Mouse (Mus musculus) forebrain, embryonic 15.5 days (tissue): ENCODE results near the gene Ppp2r5c. TPM values are rescaled to one million over a fixed set of nuclear protein-coding genes. Genes with fewer than 3 reads are reported as not detected.

ENCODE experiments used
- ATAC-seq: fragments of 200-750 bp; cut with Nextera tagmentation; replicated peaks from 2 replicates; pipeline ENCODE4 v1.8.0; 2017; ENCODE audit warnings: mild to moderate bottlenecking, moderate TSS enrichment, moderate library complexity
- H3K27ac ChIP-seq: fragments of 300-500 bp; sonication (generic); replicated peaks from 2 replicates; pipeline ENCODE4 v1.5.1; 2015; ENCODE audit warnings: mild to moderate bottlenecking, inconsistent platforms
- H3K27me3 ChIP-seq: fragments of 300-500 bp; sonication (generic); 2 replicates; pipeline ENCODE4 v1.6.1; 2015; ENCODE audit warnings: inconsistent platforms
- H3K36me3 ChIP-seq: fragments of 300-500 bp; sonication (generic); 2 replicates; pipeline ENCODE4 v1.6.1; 2015; ENCODE audit warnings: mild to moderate bottlenecking, inconsistent platforms
- H3K4me1 ChIP-seq: fragments of 300-500 bp; sonication (generic); 2 replicates; pipeline ENCODE4 v1.6.1; 2015; ENCODE audit warnings: inconsistent platforms
- H3K4me2 ChIP-seq: fragments of 300-500 bp; sonication (generic); replicated peaks from 2 replicates; pipeline ENCODE4 v1.6.1; 2015; ENCODE audit warnings: mild to moderate bottlenecking, inconsistent platforms
- H3K4me3 ChIP-seq: fragments of 300-500 bp; sonication (generic); 2 replicates; pipeline ENCODE4 v1.5.1; 2015; ENCODE audit warnings: mild to moderate bottlenecking, inconsistent platforms
- H3K9ac ChIP-seq: fragments of 300-500 bp; sonication (generic); replicated peaks from 2 replicates; pipeline ENCODE4 v1.6.1; 2015; ENCODE audit warnings: mild to moderate bottlenecking, inconsistent platforms
- H3K9me3 ChIP-seq: fragments of 300-500 bp; sonication (generic); 2 replicates; pipeline ENCODE4 v1.6.1; 2016; ENCODE audit warnings: inconsistent platforms
- WGBS: fragments of 180-500 bp; shearing (Covaris S2); methylation state at CpG from one replicate; pipeline ENCODE4 v1.1.7; 2015; ENCODE audit warnings: mixed read lengths; 5-methylcytosine and 5-hydroxymethylcytosine counted together
- polyA plus RNA-seq: library from polyadenylated mRNA; unstranded; fragments of >200 nt; fragmentation: Nextera tagmentation; extraction: Ambion mirVana; gene quantifications from 2 replicates; pipeline ENCODE4 v1.2.1, GENCODE M21; 2015

Gene Ppp2r5c
- polyA plus RNA-seq = 137 TPM in 2 replicates

DNA sequence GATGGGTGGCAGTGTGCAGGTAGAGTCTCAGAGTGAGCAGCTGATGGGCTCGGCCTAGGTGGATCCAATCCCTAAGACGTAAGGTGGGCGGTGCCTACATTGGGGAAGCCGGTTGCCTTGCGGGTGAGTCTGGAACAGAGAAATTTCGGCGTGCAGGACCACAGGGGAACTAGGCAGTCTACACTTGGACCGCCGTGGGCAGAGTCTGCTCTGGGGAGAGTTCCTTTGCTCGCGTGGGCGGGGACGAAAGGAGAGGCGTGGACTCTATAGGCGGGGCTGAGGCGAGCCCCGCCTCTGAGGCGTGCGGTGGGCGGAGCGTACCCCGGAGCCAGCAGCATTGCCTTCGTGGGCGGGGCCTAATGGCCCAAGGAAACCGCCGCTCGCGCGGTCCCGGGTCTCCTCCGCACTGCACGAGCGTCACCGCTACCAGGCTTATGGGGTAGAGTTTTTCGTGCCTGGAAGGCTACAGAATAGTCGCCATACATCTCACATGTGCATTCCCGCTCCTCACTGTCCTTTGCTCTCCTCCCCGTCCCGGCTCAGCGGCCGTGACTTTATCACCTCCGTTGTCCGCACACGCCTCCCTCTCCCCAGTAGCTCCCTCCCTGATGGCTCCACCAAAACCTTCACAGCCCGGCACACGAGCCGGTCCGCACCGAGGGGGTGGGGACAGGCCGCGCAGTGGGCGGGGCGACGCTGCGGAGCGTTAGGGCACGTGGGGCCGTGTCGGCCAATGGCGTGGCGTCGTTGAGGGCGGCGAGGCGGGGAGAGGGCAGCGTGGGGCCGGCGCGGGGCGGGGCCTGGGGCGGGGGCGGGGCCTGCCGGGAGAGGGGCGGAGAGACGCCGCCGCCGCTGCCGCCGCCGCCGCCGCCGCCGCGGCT, at the start of gene Ppp2r5c:
Ppp2r5c (plus strand) TSS at position 831 of the 881 bp plus-strand sequence.
- under 1% methylated on average over 82 of the region's 86 CpGs for WGBS
- H3K4me2 ChIP-seq = peak within 1 kb of the TSS; percentile 88
- peak within 1 kb of the TSS; percentile 82 for H3K9ac ChIP-seq
- peak; percentile 95 for ATAC-seq
- H3K27me3 ChIP-seq = peaks cover 3% of the 10 kb centered on the region; the same call in 1 of the 2 replicates
- peaks cover 21% of the 10 kb centered on the region for H3K4me1 ChIP-seq
- peak within 1 kb of the TSS; percentile 83 for H3K4me3 ChIP-seq
- no peaks in the 10 kb centered on the region for H3K36me3 ChIP-seq
- no peaks in the 10 kb centered on the region for H3K9me3 ChIP-seq
- peak within 1 kb of the TSS; percentile 96 for H3K27ac ChIP-seq

- Histone ChIP-seq H3K27me3 (no peaks in the 10 kb centered on the region; the same call in 1 of the 2 replicates), H3K27ac (no peak overlapping the region), H3K36me3 (no peaks in the 10 kb centered on the region), H3K4me2 (no peak overlapping the region), H3K4me1 (no peaks in the 10 kb centered on the region), H3K9ac (no peak overlapping the region), H3K4me3 (no peak overlapping the region), H3K9me3 (no peaks in the 10 kb centered on the region)
- peak; percentile 53; the same call in 1 of the 2 replicates for ATAC-seq
- 25% methylated on average over 8 of the region's 8 CpGs for WGBS
These were observed 48.6 kb upstream of the Ppp2r5c start for GRCm38 (mm10) chr12:110398351-110398750.

GRCm38 (mm10) chr12:110399161-110399560, 47.8 kb upstream of the Ppp2r5c start:
- Histone ChIP-seq H3K9ac (no peak overlapping the region), H3K4me2 (no peak overlapping the region), H3K9me3 (no peaks in the 10 kb centered on the region), H3K4me3 (no peak overlapping the region), H3K4me1 (no peaks in the 10 kb centered on the region), H3K27me3 (no peaks in the 10 kb centered on the region; the same call in 1 of the 2 replicates), H3K27ac (no peak overlapping the region), H3K36me3 (no peaks in the 10 kb centered on the region)
- no peak for ATAC-seq
- WGBS = 88% methylated on average over 6 of the region's 6 CpGs

DNA sequence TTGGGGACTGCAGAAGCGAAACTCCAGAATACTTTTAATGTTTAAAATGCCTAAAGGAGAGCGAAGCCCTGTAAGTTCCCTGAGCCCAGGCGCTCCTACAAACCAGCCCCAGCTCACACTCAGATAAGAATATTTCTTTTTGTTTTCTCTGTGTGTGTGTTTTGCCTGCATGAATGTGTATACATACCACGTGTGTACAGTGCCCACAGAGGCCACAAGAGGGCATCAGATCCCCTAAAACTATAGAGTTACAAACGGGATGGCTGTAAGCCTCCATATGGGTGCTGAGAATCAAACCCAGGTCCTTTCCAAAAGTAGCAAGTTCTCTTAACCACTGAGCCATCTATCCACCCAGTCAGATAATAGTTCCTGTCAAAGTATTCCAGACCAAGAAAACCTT, 46.0 kb upstream of the Ppp2r5c start:
- no peaks in the 10 kb centered on the region; the same call in 1 of the 2 replicates for H3K27me3 ChIP-seq
- H3K4me3 ChIP-seq = no peak overlapping the region
- H3K27ac ChIP-seq = no peak overlapping the region
- WGBS = 89% methylated on average over 5 of the region's 5 CpGs
- no peak overlapping the region for H3K9ac ChIP-seq
- no peak for ATAC-seq
- H3K36me3 ChIP-seq = no peaks in the 10 kb centered on the region
- no peaks in the 10 kb centered on the region for H3K9me3 ChIP-seq
- no peak overlapping the region for H3K4me2 ChIP-seq
- H3K4me1 ChIP-seq = no peaks in the 10 kb centered on the region

- Histone ChIP-seq H3K9me3 (no peaks in the 10 kb centered on the region), H3K36me3 (no peaks in the 10 kb centered on the region), H3K9ac (no peak overlapping the region), H3K4me1 (no peaks in the 10 kb centered on the region), H3K4me3 (no peak overlapping the region), H3K27ac (no peak overlapping the region), H3K27me3 (no peaks in the 10 kb centered on the region; the same call in 1 of the 2 replicates), H3K4me2 (no peak overlapping the region)
- no peak for ATAC-seq
- WGBS = 88% methylated on average over 4 of the region's 4 CpGs
These were observed 45.0 kb upstream of the Ppp2r5c start for GRCm38 (mm10) chr12:110401871-110402270.

- 53% methylated on average over 3 of the region's 3 CpGs for WGBS
- no peak for ATAC-seq
- Histone ChIP-seq H3K27me3 (no peaks in the 10 kb centered on the region), H3K36me3 (no peaks in the 10 kb centered on the region), H3K4me3 (no peak overlapping the region), H3K4me1 (0 out of 2 replicates have a peak, but pooled peaks cover 3% of the 10 kb centered on the region), H3K9ac (no peak overlapping the region), H3K27ac (no peak overlapping the region), H3K4me2 (no peak overlapping the region), H3K9me3 (no peaks in the 10 kb centered on the region)
These were observed 30.7 kb upstream of the Ppp2r5c start for GRCm38 (mm10) chr12:110416244-110416643.

GRCm38 (mm10) chr12:110417023-110417986, 29.6 kb upstream of the Ppp2r5c start:
- 52% methylated on average over 28 of the region's 28 CpGs for WGBS
- H3K9me3 ChIP-seq = no peaks in the 10 kb centered on the region
- H3K27me3 ChIP-seq = no peaks in the 10 kb centered on the region
- H3K27ac ChIP-seq = no peak overlapping the region
- no peaks in the 10 kb centered on the region for H3K36me3 ChIP-seq
- 0 out of 2 replicates have a peak, but pooled peaks cover 3% of the 10 kb centered on the region for H3K4me1 ChIP-seq
- no peak overlapping the region for H3K4me3 ChIP-seq
- 0 out of 2 replicates have a peak overlapping the region, but pooled peaks have one; percentile 3 for H3K4me2 ChIP-seq
- H3K9ac ChIP-seq = no peak overlapping the region
- no peak for ATAC-seq

DNA sequence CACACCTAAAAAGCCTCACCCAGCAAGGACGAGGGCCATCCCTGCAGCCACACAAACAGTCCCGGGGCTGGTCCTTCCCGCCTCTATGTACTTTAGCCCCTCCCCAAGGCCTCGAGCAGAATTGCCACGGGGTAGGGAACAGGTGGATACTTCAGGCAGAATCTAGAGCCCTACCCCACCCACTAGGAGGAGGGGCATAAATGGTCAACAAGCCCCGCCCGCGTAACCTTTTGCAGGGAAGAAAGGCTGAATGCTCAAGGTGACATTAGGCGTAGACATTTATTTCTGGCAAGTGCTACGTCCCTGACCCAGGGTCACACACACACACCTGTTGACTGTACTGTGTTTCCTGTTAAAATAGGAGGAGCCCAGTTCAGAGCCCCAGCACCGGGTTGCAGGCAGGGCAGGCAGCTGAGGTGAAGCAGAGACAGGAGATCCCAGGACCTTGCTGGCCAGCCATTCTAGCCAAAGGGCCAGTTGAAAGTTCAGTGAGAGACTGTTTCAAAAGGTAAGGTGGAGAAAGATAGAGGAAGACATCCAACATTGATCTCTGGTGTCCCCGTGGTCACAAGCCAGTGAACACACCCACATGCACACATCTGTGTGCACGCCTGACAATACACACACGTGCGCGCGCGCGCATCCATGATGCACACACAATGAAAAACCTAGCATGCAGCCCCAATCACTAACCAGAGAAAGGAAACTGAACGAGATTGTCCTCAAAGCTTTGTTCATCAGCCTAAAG, 28.8 kb upstream of the Ppp2r5c start:
- Histone ChIP-seq H3K36me3 (no peaks in the 10 kb centered on the region), H3K4me1 (0 out of 2 replicates have a peak, but pooled peaks cover 3% of the 10 kb centered on the region), H3K9me3 (no peaks in the 10 kb centered on the region), H3K4me2 (no peak overlapping the region), H3K4me3 (no peak overlapping the region), H3K27me3 (no peaks in the 10 kb centered on the region), H3K9ac (no peak overlapping the region), H3K27ac (no peak overlapping the region)
- 49% methylated on average over 20 of the region's 20 CpGs for WGBS
- ATAC-seq = 0 out of 2 replicates have a peak, but pooled peaks have one; percentile 26

DNA sequence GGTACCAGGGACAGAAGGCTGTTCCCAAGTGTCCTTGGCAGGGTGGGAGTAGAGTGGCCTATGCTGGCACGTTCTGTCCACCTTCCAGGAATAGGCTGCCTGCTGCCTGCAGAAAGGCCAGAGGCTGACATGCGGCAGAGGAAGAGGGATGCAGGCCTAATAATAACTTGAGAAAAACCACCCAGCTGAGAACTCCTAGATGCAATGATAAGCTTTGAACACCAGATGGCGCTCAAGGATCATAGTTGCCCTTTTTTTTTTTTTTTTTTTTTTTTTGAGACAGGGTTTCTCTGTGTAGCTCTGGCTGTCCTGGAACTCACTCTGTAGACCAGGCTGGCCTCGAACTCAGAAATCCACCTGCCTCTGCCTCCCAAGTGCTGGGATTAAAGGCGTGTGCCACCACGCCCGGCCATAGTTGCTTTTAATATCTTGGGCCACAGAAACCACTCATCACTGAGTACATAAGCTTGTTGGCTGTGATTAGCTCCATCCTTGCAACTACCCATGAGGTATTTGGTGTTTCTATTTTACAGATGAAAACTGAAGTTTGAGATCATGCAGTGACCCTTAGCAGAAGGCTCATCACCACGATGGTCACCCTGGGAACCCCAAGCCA, 28.1 kb upstream of the Ppp2r5c start:
- H3K36me3 ChIP-seq = no peaks in the 10 kb centered on the region
- no peak overlapping the region for H3K9ac ChIP-seq
- H3K27me3 ChIP-seq = no peaks in the 10 kb centered on the region
- no peak overlapping the region for H3K4me2 ChIP-seq
- WGBS = 34% methylated on average over 8 of the region's 8 CpGs
- H3K4me3 ChIP-seq = no peak overlapping the region
- peak; percentile 69; the same call in 1 of the 2 replicates for ATAC-seq
- H3K27ac ChIP-seq = no peak overlapping the region
- H3K9me3 ChIP-seq = no peaks in the 10 kb centered on the region
- 0 out of 2 replicates have a peak, but pooled peaks cover 3% of the 10 kb centered on the region for H3K4me1 ChIP-seq

GRCm38 (mm10) chr12:110419879-110420278, 27.0 kb upstream of the Ppp2r5c start:
- Histone ChIP-seq H3K9me3 (no peaks in the 10 kb centered on the region), H3K27ac (no peak overlapping the region), H3K4me2 (no peak overlapping the region), H3K4me1 (0 out of 2 replicates have a peak, but pooled peaks cover 3% of the 10 kb centered on the region), H3K4me3 (no peak overlapping the region), H3K36me3 (no peaks in the 10 kb centered on the region), H3K27me3 (no peaks in the 10 kb centered on the region), H3K9ac (no peak overlapping the region)
- WGBS = 55% methylated on average over 2 of the region's 2 CpGs
- ATAC-seq = no peak

DNA sequence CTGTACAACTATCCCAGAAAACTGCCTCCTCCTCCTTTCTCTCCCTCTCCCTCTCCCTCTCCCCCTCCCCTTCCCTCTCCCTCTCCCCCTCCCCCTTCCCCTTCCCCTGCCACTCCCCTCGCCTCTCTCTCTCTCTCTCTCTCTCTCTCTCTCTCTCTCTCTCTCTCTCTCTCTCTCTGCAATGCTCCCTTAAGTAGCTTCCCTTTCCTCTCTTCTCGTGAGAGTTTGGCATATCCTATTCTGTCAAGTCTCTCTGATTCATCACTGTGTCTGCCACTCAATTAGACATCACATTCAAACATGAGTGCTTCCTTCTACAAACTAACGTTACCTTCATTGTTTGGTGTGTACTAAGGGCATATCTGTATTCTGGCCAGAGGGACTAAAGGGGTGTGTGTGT, 25.6 kb upstream of the Ppp2r5c start:
- no peak for ATAC-seq
- Histone ChIP-seq H3K27ac (no peak overlapping the region), H3K9ac (no peak overlapping the region), H3K4me2 (no peak overlapping the region), H3K27me3 (no peaks in the 10 kb centered on the region), H3K9me3 (no peaks in the 10 kb centered on the region), H3K4me3 (no peak overlapping the region), H3K4me1 (0 out of 2 replicates have a peak, but pooled peaks cover 3% of the 10 kb centered on the region), H3K36me3 (no peaks in the 10 kb centered on the region)
- WGBS = 54% methylated on average over 2 of the region's 3 CpGs
